ENCODE assay signal across 31 mouse cellular contexts in the genomic region with DNA sequence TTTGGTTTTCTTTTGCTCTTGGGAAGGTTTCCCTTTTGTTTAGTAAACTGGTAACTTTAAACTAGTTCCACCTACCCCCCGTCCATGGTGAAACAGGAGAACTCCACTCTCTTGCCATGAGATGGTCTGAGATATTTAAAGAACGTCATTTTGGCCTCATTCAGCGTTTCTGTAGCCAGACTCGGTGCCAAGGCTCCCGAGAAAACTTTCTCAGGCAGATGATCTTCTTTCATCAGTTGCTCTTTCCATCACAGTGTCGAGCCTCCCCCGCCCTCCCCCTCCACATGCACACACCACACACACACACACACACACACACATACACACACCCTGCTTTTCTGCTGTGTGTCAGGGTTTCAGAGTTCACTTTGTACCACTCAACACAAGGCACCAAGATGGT. TPM values are rescaled to one million over a fixed set of nuclear protein-coding genes. Genes with fewer than 3 reads are reported as not detected.
DNase-seq lines count a peak whose midpoint lies in the region; ATAC-seq and TF ChIP-seq lines count a peak whose summit lies in the region.
"Had no signal": no experiment of that assay in that cellular context is flagged by ENCODE, and none has a peak within 500 bp of the region (broad histone marks: within the 10 kb centered on the region; RNA-seq: fewer than 3 reads in every experiment).

No protein-coding gene starts in this region.

- WGBS in midbrain, embryonic 14.5 days: 86% methylated on average over 7 of the region's 7 CpGs

- H3K4me1 ChIP-seq in midbrain, embryonic 14.5 days (ENCODE audit: control insufficient read depth, insufficient read depth, low read length): no peaks in the 10 kb centered on the region
- H3K4me1 ChIP-seq: embryonic facial prominence, embryonic 10.5 days; embryonic facial prominence, embryonic 13.5 days; forebrain, embryonic 13.5 days; heart, embryonic 12.5 days; heart, embryonic 15.5 days; hindbrain, embryonic 10.5 days had no signal

- H3K4me2 ChIP-seq in midbrain, embryonic 14.5 days (ENCODE audit: low read length): no peak overlapping the region
- H3K4me2 ChIP-seq: embryonic facial prominence, embryonic 13.5 days; forebrain, embryonic 13.5 days; heart, embryonic 12.5 days; heart, embryonic 15.5 days; hindbrain, embryonic 14.5 days had no signal

- intact Hi-C loops in gastrocnemius, adult 2 months (cut with DNase I): no loop called here
- intact Hi-C loops in gastrocnemius, postnatal 36 days (cut with DNase I): no loop called here

- no peak for ATAC-seq in midbrain, embryonic 14.5 days (ENCODE audit: low FRiP score, low TSS enrichment)
- ATAC-seq: activated CD4-positive, CD25-positive, alpha-beta regulatory T cell, adult 4 months; CD4-positive, CD25-positive, alpha-beta regulatory T cell, adult 4 months; forebrain, embryonic 13.5 days; forebrain, embryonic 16.5 days; hindbrain, postnatal 0 days; inflammation-experienced regulatory T-cells, adult 6 months; intestine, embryonic 16.5 days had no signal

- no peaks in the 10 kb centered on the region for H3K9me3 ChIP-seq in midbrain, embryonic 14.5 days (ENCODE audit: control insufficient read depth, low read length)
- H3K9me3 ChIP-seq: embryonic facial prominence, embryonic 10.5 days; embryonic facial prominence, embryonic 13.5 days; forebrain, embryonic 13.5 days; heart, embryonic 12.5 days; heart, embryonic 15.5 days; hindbrain, embryonic 10.5 days had no signal

- no peaks in the 10 kb centered on the region for H3K27me3 ChIP-seq in midbrain, embryonic 14.5 days (ENCODE audit: control insufficient read depth, insufficient read depth, low read length)
- H3K27me3 ChIP-seq: embryonic facial prominence, embryonic 13.5 days; forebrain, embryonic 13.5 days; heart, embryonic 12.5 days; heart, embryonic 15.5 days had no signal

- TF ChIP-seq CTCF in gastrocnemius, adult 2 months (IDR thresholded peaks at IDR 0.05): no peak

- peak overlapping the region; percentile 10 for H3K4me3 ChIP-seq in gastrocnemius, adult 2 months
- H3K4me3 ChIP-seq in midbrain, embryonic 14.5 days (replicated peaks; ENCODE audit: low read depth, low read length): no peak overlapping the region
- H3K4me3 ChIP-seq: embryonic facial prominence, embryonic 10.5 days; embryonic facial prominence, embryonic 13.5 days; erythroblast, embryonic 14.5 days; forebrain, embryonic 13.5 days; heart, embryonic 12.5 days; heart, embryonic 15.5 days; hindbrain, embryonic 10.5 days had no signal

- DNase-seq in gastrocnemius, adult 2 months: peak; percentile 72
- no peak for DNase-seq in gastrocnemius, postnatal 36 days
- peak; percentile 37 for DNase-seq in gastrocnemius, postnatal 10 days
- DNase-seq in skeletal muscle tissue, adult 2 months (ENCODE audit: low read depth, low spot score): peak; percentile 85
- no peak for DNase-seq in kidney, postnatal 25 days
- no peak for DNase-seq in midbrain, embryonic 14.5 days
- DNase-seq: adrenal gland, adult 8-10 months; adrenal gland, postnatal 25 days; cerebellum, adult 11-12 months; cerebellum, adult 8-10 months; cerebellum, postnatal 10 days; cerebellum, postnatal 36 days; embryo, embryonic 11 days; heart, adult 18-20 months; heart, postnatal 10 days; heart, postnatal 36 days; kidney, adult 18-20 months had no signal

- no peak overlapping the region for H3K9ac ChIP-seq in midbrain, embryonic 14.5 days (replicated peaks; ENCODE audit: low read length)
- H3K9ac ChIP-seq: embryonic facial prominence, embryonic 13.5 days; forebrain, embryonic 13.5 days; heart, embryonic 12.5 days; heart, embryonic 15.5 days; hindbrain, embryonic 14.5 days had no signal

- peak overlapping the region; percentile 78; the same call in 1 of the 2 replicates for H3K27ac ChIP-seq in gastrocnemius, adult 2 months
- H3K27ac ChIP-seq in midbrain, embryonic 14.5 days (replicated peaks; ENCODE audit: low read depth, low read length): no peak overlapping the region
- H3K27ac ChIP-seq: embryonic facial prominence, embryonic 10.5 days; embryonic facial prominence, embryonic 13.5 days; forebrain, embryonic 13.5 days; heart, embryonic 15.5 days; hindbrain, embryonic 10.5 days; hindbrain, embryonic 14.5 days; hindbrain, postnatal 0 days had no signal

- no peaks in the 10 kb centered on the region for H3K36me3 ChIP-seq in midbrain, embryonic 14.5 days (ENCODE audit: control insufficient read depth, insufficient read depth, low read length)
- H3K36me3 ChIP-seq: embryonic facial prominence, embryonic 10.5 days; embryonic facial prominence, embryonic 13.5 days; heart, embryonic 12.5 days; heart, embryonic 15.5 days; hindbrain, embryonic 10.5 days had no signal

RNA-seq across cellular contexts. Expression of gene Epb41l1, which starts 49.8 kb away (rescaled TPM):
- 1 to 10 TPM; 3.8 to 4.6 TPM for total RNA-seq in gastrocnemius, adult 2 months (2021)
- 1 to 10 TPM; 4.3 to 4.9 TPM for total RNA-seq in gastrocnemius, postnatal 36 days (2021)
- 10 to 100 TPM; 16.1 to 18.9 TPM for total RNA-seq in gastrocnemius, postnatal 10 days (2021)
- 20.9 and 26.1 TPM in 2 replicates for polyA plus RNA-seq in midbrain, embryonic 14.5 days (2014; fragmentation: Nextera tagmentation; extraction: Ambion mirVana)

RNA-seq across cellular contexts. Expression of gene Scand1, which starts 58.4 kb away (rescaled TPM):
- 10 to 100 TPM; 61.0 to 61.2 TPM for total RNA-seq in gastrocnemius, adult 2 months (2021)
- total RNA-seq in gastrocnemius, postnatal 36 days (2021): 10 to 100 TPM; 51.6 to 57.5 TPM
- 10 to 100 TPM; 65.9 to 66.4 TPM for total RNA-seq in gastrocnemius, postnatal 10 days (2021)
- 93.3 and 102 TPM in 2 replicates for polyA plus RNA-seq in midbrain, embryonic 14.5 days (2014; fragmentation: Nextera tagmentation; extraction: Ambion mirVana)

RNA-seq across cellular contexts. Expression of gene Cnbd2, which starts 58.8 kb away (rescaled TPM):
- total RNA-seq in gastrocnemius, adult 2 months (2021): under 1 TPM; 0.86 to 0.92 TPM
- 1 to 10 TPM in 1 of 2 experiments, under 1 TPM in 1; 0.54 to 1.1 TPM for total RNA-seq in gastrocnemius, postnatal 36 days (2021)
- total RNA-seq in gastrocnemius, postnatal 10 days (2021): 1 to 10 TPM; 1.5 to 1.7 TPM
- 6.9 and 7.9 TPM in 2 replicates for polyA plus RNA-seq in midbrain, embryonic 14.5 days (2014; fragmentation: Nextera tagmentation; extraction: Ambion mirVana)
- polyA plus RNA-seq: erythroblast, embryonic 14.5 days had no signal

Comparison
In these comparisons a context has a peak if more than half of its experiments do, and no peak if none do; other contexts are left out.
1. DNase-seq: peak in gastrocnemius, adult 2 months (single experiment), gastrocnemius, postnatal 10 days (single experiment) and skeletal muscle tissue, adult 2 months (single experiment); none in gastrocnemius, postnatal 36 days (0 of 2), kidney, postnatal 25 days (0 of 2) and midbrain, embryonic 14.5 days (single experiment).